Mouse (Mus musculus) ES-Bruce4 (cell line): ENCODE data around the gene Crocc.

Experiments
- CTCF ChIP-seq: IDR thresholded peaks from one replicate; pipeline ENCODE4 v1.8.1; 2011; ENCODE audit warnings: low read depth, low read length
- POLR2A ChIP-seq: IDR thresholded peaks from one replicate; pipeline ENCODE4 v1.8.1; 2011; ENCODE audit warnings: low read length; ENCODE audit not compliant: insufficient read depth

DNA sequence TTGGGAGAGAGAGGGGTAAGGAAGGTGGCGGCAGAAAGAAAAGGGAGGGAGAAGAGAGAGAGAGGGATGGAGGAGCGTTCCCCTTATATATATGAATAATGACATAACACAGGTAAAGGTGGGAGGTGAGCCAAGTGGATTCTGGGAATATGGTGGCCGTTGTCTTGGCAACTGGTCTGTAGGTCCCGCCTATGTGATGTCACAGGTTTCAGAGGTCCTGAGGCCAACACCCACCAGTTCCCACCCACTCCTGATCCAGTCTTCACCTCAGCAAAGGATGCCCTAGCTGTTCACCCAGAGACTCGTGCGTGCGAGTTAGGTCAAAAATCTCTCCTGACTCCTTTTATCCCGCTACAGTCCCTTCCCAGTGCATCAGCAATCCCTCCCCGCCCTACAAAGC is 40.9 kb upstream of the Crocc start:
- TF ChIP-seq CTCF, result no peak
- no peak for TF ChIP-seq POLR2A
